Mouse (Mus musculus): ENCODE measurements at regions not wholly inside any gene's neighbourhood (a gene's known extent, or its start where the extent isn't known, plus 50 kb on each side); places are given as distances from the start of the nearest gene placed in this dataset.

- Histone ChIP-seq H3K4me2 (replicated peaks; ENCODE audit: low read depth, low read length) (no peak overlapping the region), H3K27me3 (ENCODE audit: insufficient read depth, low read length) (no peaks in the 10 kb centered on the region), H3K9me3 (ENCODE audit: low read length) (no peaks in the 10 kb centered on the region), H3K36me3 (ENCODE audit: insufficient read depth, low read length) (no peaks in the 10 kb centered on the region), H3K27ac (ENCODE audit: low read length) (no peak overlapping the region), H3K9ac (replicated peaks; ENCODE audit: low read length) (no peak overlapping the region), H3K4me3 (ENCODE audit: low read length) (no peak overlapping the region), H3K4me1 (ENCODE audit: insufficient read depth, low read length) (no peaks in the 10 kb centered on the region; the same call in 1 of the 2 replicates)
- no peak for ATAC-seq (ENCODE audit: low FRiP score, low TSS enrichment)
- 28% methylated on average over 4 of the region's 4 CpGs for WGBS
Measured at GRCm38 (mm10) chr6:53154621-53155020, 86.2 kb upstream of the Jazf1 start.

- no peaks in the 10 kb centered on the region for H3K9me3 ChIP-seq (ENCODE audit: low read length)
- H3K27me3 ChIP-seq (ENCODE audit: insufficient read depth, low read length), result no peaks in the 10 kb centered on the region
- no peak overlapping the region for H3K9ac ChIP-seq (replicated peaks; ENCODE audit: low read length)
- WGBS, result 66% methylated on average over 5 of the region's 5 CpGs
- H3K4me2 ChIP-seq (replicated peaks; ENCODE audit: low read depth, low read length), result no peak overlapping the region
- H3K4me1 ChIP-seq (ENCODE audit: insufficient read depth, low read length), result no peaks in the 10 kb centered on the region
- H3K27ac ChIP-seq (ENCODE audit: low read length), result no peak overlapping the region
- no peaks in the 10 kb centered on the region for H3K36me3 ChIP-seq (ENCODE audit: insufficient read depth, low read length)
- H3K4me3 ChIP-seq (ENCODE audit: low read length), result no peak overlapping the region
- no peak for ATAC-seq (ENCODE audit: low FRiP score, low TSS enrichment)
Measured at GRCm38 (mm10) chr6:53147478-53147877, 79.0 kb upstream of the Jazf1 start.

- WGBS, result 33% methylated on average over 4 of the region's 4 CpGs
- H3K27ac ChIP-seq (ENCODE audit: low read length), result no peak overlapping the region
- no peak overlapping the region for H3K4me2 ChIP-seq (replicated peaks; ENCODE audit: low read depth, low read length)
- H3K4me3 ChIP-seq (ENCODE audit: low read length), result no peak overlapping the region
- no peak for ATAC-seq (ENCODE audit: low FRiP score, low TSS enrichment)
- H3K36me3 ChIP-seq (ENCODE audit: insufficient read depth, low read length), result no peaks in the 10 kb centered on the region
- H3K9ac ChIP-seq (replicated peaks; ENCODE audit: low read length), result no peak overlapping the region
- no peaks in the 10 kb centered on the region for H3K4me1 ChIP-seq (ENCODE audit: insufficient read depth, low read length)
- H3K9me3 ChIP-seq (ENCODE audit: low read length), result no peaks in the 10 kb centered on the region
- H3K27me3 ChIP-seq (ENCODE audit: insufficient read depth, low read length), result no peaks in the 10 kb centered on the region
Measured at GRCm38 (mm10) chr6:53143846-53144584, 75.6 kb upstream of the Jazf1 start.

- Histone ChIP-seq H3K9me3 (ENCODE audit: low read length) (no peaks in the 10 kb centered on the region), H3K4me1 (ENCODE audit: insufficient read depth, low read length) (0 out of 2 replicates have a peak, but pooled peaks cover 2% of the 10 kb centered on the region), H3K27ac (ENCODE audit: low read length) (no peak overlapping the region), H3K36me3 (ENCODE audit: insufficient read depth, low read length) (no peaks in the 10 kb centered on the region), H3K4me2 (replicated peaks; ENCODE audit: low read depth, low read length) (no peak overlapping the region), H3K9ac (replicated peaks; ENCODE audit: low read length) (no peak overlapping the region), H3K4me3 (ENCODE audit: low read length) (no peak overlapping the region), H3K27me3 (ENCODE audit: insufficient read depth, low read length) (no peaks in the 10 kb centered on the region)
- WGBS, result 63% methylated on average over 2 of the region's 2 CpGs
- ATAC-seq (ENCODE audit: low FRiP score, low TSS enrichment), result no peak
Measured at GRCm38 (mm10) chr6:53134410-53134809, 66.0 kb upstream of the Jazf1 start.

- H3K4me1 ChIP-seq (ENCODE audit: insufficient read depth, low read length), result no peaks in the 10 kb centered on the region
- WGBS, result 15% methylated on average over 2 of the region's 2 CpGs
- H3K27me3 ChIP-seq (ENCODE audit: insufficient read depth, low read length), result no peaks in the 10 kb centered on the region
- H3K27ac ChIP-seq (ENCODE audit: low read length), result no peak overlapping the region
- no peaks in the 10 kb centered on the region for H3K9me3 ChIP-seq (ENCODE audit: low read length)
- no peak overlapping the region for H3K9ac ChIP-seq (replicated peaks; ENCODE audit: low read length)
- H3K4me2 ChIP-seq (replicated peaks; ENCODE audit: low read depth, low read length), result no peak overlapping the region
- no peaks in the 10 kb centered on the region for H3K36me3 ChIP-seq (ENCODE audit: insufficient read depth, low read length)
- ATAC-seq (ENCODE audit: low FRiP score, low TSS enrichment), result no peak
- no peak overlapping the region for H3K4me3 ChIP-seq (ENCODE audit: low read length)
Measured at GRCm38 (mm10) chr6:53130717-53131330, 62.4 kb upstream of the Jazf1 start.

- Histone ChIP-seq H3K4me3 (ENCODE audit: low read length) (no peak overlapping the region), H3K9me3 (ENCODE audit: low read length) (no peaks in the 10 kb centered on the region), H3K27ac (ENCODE audit: low read length) (no peak overlapping the region), H3K4me1 (ENCODE audit: insufficient read depth, low read length) (no peaks in the 10 kb centered on the region), H3K36me3 (ENCODE audit: insufficient read depth, low read length) (no peaks in the 10 kb centered on the region), H3K9ac (replicated peaks; ENCODE audit: low read length) (no peak overlapping the region), H3K27me3 (ENCODE audit: insufficient read depth, low read length) (no peaks in the 10 kb centered on the region), H3K4me2 (replicated peaks; ENCODE audit: low read depth, low read length) (no peak overlapping the region)
- no peak for ATAC-seq (ENCODE audit: low FRiP score, low TSS enrichment)
- 77% methylated on average over 5 of the region's 5 CpGs for WGBS
Measured at GRCm38 (mm10) chr6:53126776-53127175, 58.3 kb upstream of the Jazf1 start.

- Histone ChIP-seq H3K27ac (ENCODE audit: low read length) (no peak overlapping the region), H3K4me3 (ENCODE audit: low read length) (no peak overlapping the region), H3K4me2 (replicated peaks; ENCODE audit: low read depth, low read length) (no peak overlapping the region), H3K36me3 (ENCODE audit: insufficient read depth, low read length) (no peaks in the 10 kb centered on the region), H3K27me3 (ENCODE audit: insufficient read depth, low read length) (no peaks in the 10 kb centered on the region), H3K4me1 (ENCODE audit: insufficient read depth, low read length) (no peaks in the 10 kb centered on the region), H3K9ac (replicated peaks; ENCODE audit: low read length) (no peak overlapping the region), H3K9me3 (ENCODE audit: low read length) (no peaks in the 10 kb centered on the region)
- no peak for ATAC-seq (ENCODE audit: low FRiP score, low TSS enrichment)
- whole genome bisulfite sequencing, result 84% methylated on average over 17 of the region's 17 CpGs
Measured at GRCm38 (mm10) chr6:53124800-53125450, 56.5 kb upstream of the Jazf1 start.

- Histone ChIP-seq H3K36me3 (ENCODE audit: insufficient read depth, low read length) (no peaks in the 10 kb centered on the region), H3K9ac (replicated peaks; ENCODE audit: low read length) (no peak overlapping the region), H3K27ac (ENCODE audit: low read length) (no peak overlapping the region), H3K4me2 (replicated peaks; ENCODE audit: low read depth, low read length) (no peak overlapping the region), H3K4me3 (ENCODE audit: low read length) (no peak overlapping the region), H3K27me3 (ENCODE audit: insufficient read depth, low read length) (no peaks in the 10 kb centered on the region), H3K4me1 (ENCODE audit: insufficient read depth, low read length) (no peaks in the 10 kb centered on the region), H3K9me3 (ENCODE audit: low read length) (no peaks in the 10 kb centered on the region)
- 92% methylated on average over 5 of the region's 5 CpGs for WGBS
- no peak for ATAC-seq (ENCODE audit: low FRiP score, low TSS enrichment)
Measured at GRCm38 (mm10) chr6:53120385-53120784, 52.0 kb upstream of the Jazf1 start.

All from kidney, embryonic 16.5 days (tissue).